Mouse (Mus musculus) megakaryocyte-erythroid progenitor cell, adult 5-6 weeks (primary cell): ENCODE results near the gene Stmn1. TPM values are rescaled to one million over a fixed set of nuclear protein-coding genes. Genes with fewer than 3 reads are reported as not detected.

ENCODE experiments used
- ATAC-seq: replicated peaks from 2 replicates; pipeline ENCODE4 v1.8.0; 2016; ENCODE audit warnings: mild to moderate bottlenecking, inconsistent platforms; ENCODE audit not compliant: severe bottlenecking, poor library complexity, low FRiP score, low TSS enrichment
- total RNA-seq, 2 experiments: library from RNA; stranded (forward) in 1 of 2; stranded (reverse) in 1 of 2; fragments of 200-1000, 215-1000 nt in 1 of 2; fragments of >200 nt in 1 of 2; fragmentation: Nextera tagmentation in 1 of 2; gene quantifications; 2 replicates each; pipeline ENCODE4 v1.2.3; 2014 to 2017

Gene Stmn1
- total RNA-seq, 2 experiments from 2014 or later, result 836 to 1,264 TPM

- peak; percentile 75 for ATAC-seq
These were observed 38.0 kb downstream of the Stmn1 start for GRCm38 (mm10) chr4:134505966-134506594.

GRCm38 (mm10) chr4:134506713-134507112 is 38.6 kb downstream of the Stmn1 start:
- ATAC-seq, result no peak

DNA sequence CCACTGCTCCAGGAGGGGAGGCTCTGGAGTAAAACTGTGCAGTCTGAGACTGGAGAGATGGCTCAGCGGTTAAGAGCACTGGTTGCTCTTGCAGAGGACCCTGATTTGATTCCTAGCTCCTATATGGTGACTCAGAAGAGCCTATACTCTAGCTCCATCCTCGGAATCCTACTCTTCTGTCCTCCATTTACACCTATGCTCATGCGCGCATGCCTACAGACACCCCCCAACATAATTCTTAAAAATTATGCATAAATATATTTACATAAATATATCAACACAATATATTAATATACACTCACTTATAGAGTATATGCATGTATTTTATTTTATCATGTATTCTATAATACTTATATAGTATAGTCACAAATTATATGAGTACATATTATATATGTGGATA is 42.3 kb downstream of the Stmn1 start:
- ATAC-seq, result no peak

GRCm38 (mm10) chr4:134510845-134511411 is 42.8 kb downstream of the Stmn1 start, which contains the start of gene Aunip:
Gene Aunip, plus strand, starts transcription at chr4:134510999.
- peak; percentile 82 for ATAC-seq

- ATAC-seq, result no peak
These were observed 43.6 kb downstream of the Stmn1 start for GRCm38 (mm10) chr4:134511730-134512129.

GRCm38 (mm10) chr4:134512798-134513197 is 44.7 kb downstream of the Stmn1 start:
- ATAC-seq, result peak; percentile 67

GRCm38 (mm10) chr4:134514309-134514930 is 46.3 kb downstream of the Stmn1 start:
- no peak for ATAC-seq

GRCm38 (mm10) chr4:134515614-134516013 is 47.5 kb downstream of the Stmn1 start:
- ATAC-seq, result no peak

DNA sequence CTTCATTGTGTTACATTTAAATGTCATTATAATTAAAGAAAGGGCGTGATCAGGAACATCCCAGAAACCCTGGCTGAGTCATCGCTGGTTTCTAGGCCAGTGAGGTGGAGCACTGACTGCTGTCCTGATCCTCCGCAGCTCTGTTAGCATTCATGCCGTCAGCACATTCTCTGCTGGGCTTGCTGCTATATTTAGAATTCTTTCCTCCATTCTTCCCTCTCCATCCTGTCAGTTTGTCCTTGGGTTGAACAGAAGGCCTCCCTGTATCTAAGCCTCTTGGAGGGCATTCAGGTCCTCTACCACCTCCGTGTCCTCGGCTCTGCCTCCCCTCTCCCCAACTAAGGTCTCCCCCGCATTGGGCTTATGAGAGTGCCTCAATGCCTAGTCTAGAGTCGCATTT is 48.9 kb downstream of the Stmn1 start:
- ATAC-seq, result no peak

- ATAC-seq, result no peak
These were observed 49.6 kb downstream of the Stmn1 start for GRCm38 (mm10) chr4:134517719-134518118.

DNA sequence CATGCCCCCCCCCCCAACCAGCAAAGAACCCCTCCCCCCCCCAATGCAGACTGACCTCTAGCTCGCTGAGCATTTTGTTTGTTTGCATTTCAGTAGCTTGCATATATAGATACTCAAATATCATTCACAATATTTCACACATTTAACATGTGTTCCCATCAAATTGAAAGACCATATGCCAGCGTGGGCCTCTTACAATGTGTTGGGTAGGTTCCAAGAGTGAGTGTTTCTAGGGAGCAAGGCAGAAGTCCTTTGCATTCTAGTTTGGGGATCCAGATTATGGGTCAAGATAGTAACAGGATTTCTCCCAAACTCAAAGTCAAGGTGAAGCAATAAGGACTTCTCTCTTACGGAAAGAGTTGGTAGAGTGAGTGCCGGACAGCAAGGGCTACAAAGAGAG is 50.4 kb downstream of the Stmn1 start:
- ATAC-seq, result no peak

GRCm38 (mm10) chr4:134519281-134519680 is 51.2 kb downstream of the Stmn1 start:
- ATAC-seq, result no peak

Other genes with a start within 250 kb of the Stmn1 start
- gene Catsper4, start 240.9 kb upstream of the Stmn1 start, total RNA-seq (2014; fragmentation: Nextera tagmentation), result not detected in 2 replicates
- gene Catsper4, start 240.9 kb upstream of the Stmn1 start, total RNA-seq (2017), result not detected in 2 replicates
- not detected in 2 replicates for gene Cnksr1, start 229.9 kb upstream of the Stmn1 start, total RNA-seq (2014; fragmentation: Nextera tagmentation)
- gene Cnksr1, start 229.9 kb upstream of the Stmn1 start, total RNA-seq (2017), result not detected in 2 replicates
- gene E130218I03Rik, start 224.7 kb upstream of the Stmn1 start, total RNA-seq (2014; fragmentation: Nextera tagmentation), result not detected in 2 replicates
- gene E130218I03Rik, start 224.7 kb upstream of the Stmn1 start, total RNA-seq (2017), result not detected in 2 replicates
- gene Zfp593, start 222.7 kb upstream of the Stmn1 start, total RNA-seq (2014; fragmentation: Nextera tagmentation), result 18.2 and 20.3 TPM in 2 replicates
- 14.9 and 15.2 TPM in 2 replicates for gene Zfp593, start 222.7 kb upstream of the Stmn1 start, total RNA-seq (2017)
- not detected in 2 replicates for gene Gm30191, start 221.4 kb upstream of the Stmn1 start, total RNA-seq (2014; fragmentation: Nextera tagmentation)
- not detected in 2 replicates for gene Gm30191, start 221.4 kb upstream of the Stmn1 start, total RNA-seq (2017)
- gene Grrp1, start 214.2 kb upstream of the Stmn1 start, total RNA-seq (2014; fragmentation: Nextera tagmentation), result not detected in 2 replicates
- 0.52 TPM in 1 of 2 replicates, not detected in the other for gene Grrp1, start 214.2 kb upstream of the Stmn1 start, total RNA-seq (2017)
- gene Pdik1l, start 180.4 kb upstream of the Stmn1 start, total RNA-seq (2014; fragmentation: Nextera tagmentation), result 12.1 and 25.9 TPM in 2 replicates
- gene Pdik1l, start 180.4 kb upstream of the Stmn1 start, total RNA-seq (2017), result 26.8 and 33.9 TPM in 2 replicates
- not detected in 2 replicates for gene Trim63, start 153.2 kb upstream of the Stmn1 start, total RNA-seq (2014; fragmentation: Nextera tagmentation)
- not detected in 2 replicates for gene Trim63, start 153.2 kb upstream of the Stmn1 start, total RNA-seq (2017)
- gene Slc30a2, start 125.1 kb upstream of the Stmn1 start, total RNA-seq (2014; fragmentation: Nextera tagmentation), result not detected in 2 replicates
- not detected in 2 replicates for gene Slc30a2, start 125.1 kb upstream of the Stmn1 start, total RNA-seq (2017)
- gene Extl1, start 84.5 kb upstream of the Stmn1 start, total RNA-seq (2014; fragmentation: Nextera tagmentation), result not detected in 2 replicates
- gene Extl1, start 84.5 kb upstream of the Stmn1 start, total RNA-seq (2017), result not detected in 2 replicates
- 27.7 and 41.0 TPM in 2 replicates for gene Pafah2, start 72.0 kb upstream of the Stmn1 start, total RNA-seq (2014; fragmentation: Nextera tagmentation)
- gene Pafah2, start 72.0 kb upstream of the Stmn1 start, total RNA-seq (2017), result 18.2 and 24.1 TPM in 2 replicates
- 0.66 and 1.3 TPM in 2 replicates for gene Paqr7, start 28.4 kb downstream of the Stmn1 start, total RNA-seq (2014; fragmentation: Nextera tagmentation)
- gene Paqr7, start 28.4 kb downstream of the Stmn1 start, total RNA-seq (2017), result 0.47 and 0.80 TPM in 2 replicates
- gene Aunip, start 42.7 kb downstream of the Stmn1 start, total RNA-seq (2014; fragmentation: Nextera tagmentation), result 18.4 and 23.7 TPM in 2 replicates
- gene Aunip, start 42.7 kb downstream of the Stmn1 start, total RNA-seq (2017), result 34.6 and 45.8 TPM in 2 replicates
- gene Mtfr1l, start 67.1 kb downstream of the Stmn1 start, total RNA-seq (2014; fragmentation: Nextera tagmentation), result 76.1 and 80.1 TPM in 2 replicates
- gene Mtfr1l, start 67.1 kb downstream of the Stmn1 start, total RNA-seq (2017), result 41.5 and 67.4 TPM in 2 replicates
- 17.7 and 18.4 TPM in 2 replicates for gene Selenon, start 83.8 kb downstream of the Stmn1 start, total RNA-seq (2014; fragmentation: Nextera tagmentation)
- gene Selenon, start 83.8 kb downstream of the Stmn1 start, total RNA-seq (2017), result 1.6 and 3.6 TPM in 2 replicates
- 0.49 and 0.59 TPM in 2 replicates for gene Man1c1, start 236.0 kb downstream of the Stmn1 start, total RNA-seq (2014; fragmentation: Nextera tagmentation)
- 0.53 TPM in 1 of 2 replicates, not detected in the other for gene Man1c1, start 236.0 kb downstream of the Stmn1 start, total RNA-seq (2017)